Mouse (Mus musculus) hindbrain, embryonic 12.5 days (tissue): ENCODE measurements around the gene Olfr1434. TPM values are rescaled to one million over a fixed set of nuclear protein-coding genes. Genes with fewer than 3 reads are reported as not detected.
"Not testable (repeated sequence)": the region's sequence is repeated elsewhere in the genome, so short reads cannot be mapped to it uniquely, and the experiment has no call there.

ENCODE experiments used
- ATAC-seq: fragments of 200-750 bp; cut with Nextera tagmentation; 2 replicates; pipeline ENCODE4 v1.8.0; 2017; ENCODE audit warnings: moderate TSS enrichment; ENCODE audit not compliant: low FRiP score
- H3K27ac ChIP-seq: fragments of 300-500 bp; sonication (generic); 2 replicates; pipeline ENCODE4 v1.5.1; 2016; ENCODE audit warnings: mild to moderate bottlenecking
- H3K27me3 ChIP-seq: fragments of 300-500 bp; sonication (generic); 2 replicates; pipeline ENCODE4 v1.6.1; 2016; ENCODE audit warnings: mild to moderate bottlenecking
- H3K36me3 ChIP-seq: fragments of 300-500 bp; sonication (generic); 2 replicates; pipeline ENCODE4 v1.6.1; 2016; ENCODE audit warnings: mild to moderate bottlenecking
- H3K4me1 ChIP-seq: fragments of 300-500 bp; sonication (generic); 2 replicates; pipeline ENCODE4 v1.6.1; 2016
- H3K4me2 ChIP-seq: fragments of 300-500 bp; sonication (generic); replicated peaks from 2 replicates; pipeline ENCODE4 v1.6.1; 2016; ENCODE audit warnings: mild to moderate bottlenecking
- H3K4me3 ChIP-seq: fragments of 300-500 bp; sonication (generic); 2 replicates; pipeline ENCODE4 v1.5.1; 2016; ENCODE audit warnings: mild to moderate bottlenecking
- H3K9ac ChIP-seq: fragments of 300-500 bp; sonication (generic); 2 replicates; pipeline ENCODE4 v1.6.1; 2016; ENCODE audit warnings: mild to moderate bottlenecking, moderate library complexity
- H3K9me3 ChIP-seq: fragments of 300-500 bp; sonication (generic); replicated peaks from 2 replicates; pipeline ENCODE4 v1.6.1; 2016; ENCODE audit warnings: mild to moderate bottlenecking
- WGBS: fragments of 180-500 bp; shearing (Covaris S2); methylation state at CpG from one replicate; pipeline ENCODE4 v1.1.7; 2016; 5-methylcytosine and 5-hydroxymethylcytosine counted together
- polyA plus RNA-seq: library from polyadenylated mRNA; unstranded; fragments of >200 nt; fragmentation: Nextera tagmentation; extraction: Ambion mirVana; gene quantifications from 2 replicates; pipeline ENCODE4 v1.2.1, GENCODE M21; 2016

Olfr1434 gene
- polyA plus RNA-seq = not detected in 2 replicates

DNA sequence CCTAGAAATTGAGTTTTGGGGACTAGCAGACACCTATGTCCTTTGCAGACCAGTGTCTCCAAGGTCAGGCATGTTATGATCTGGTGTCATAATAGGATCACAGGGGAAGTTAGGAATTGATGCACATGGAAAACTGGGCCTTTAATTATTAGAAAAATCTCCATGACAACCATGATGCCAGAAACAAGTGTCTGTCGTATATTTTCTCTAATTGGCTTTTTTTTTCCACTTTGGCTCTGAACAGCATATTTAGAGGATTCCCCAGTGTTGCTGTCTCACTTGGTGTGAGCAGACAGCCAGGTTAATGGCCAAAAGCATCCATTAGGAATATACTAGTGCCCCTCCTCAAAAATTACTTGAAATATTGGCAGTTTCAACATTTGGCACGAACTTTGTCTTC, at the start of gene Olfr1434:
TSS of gene Olfr1434 (plus strand) at position 301 of the 400 bp plus-strand sequence.
- Histone ChIP-seq H3K9me3 (no peaks in the 10 kb centered on the region), H3K9ac (no peak within 1 kb of the TSS), H3K27ac (no peak within 1 kb of the TSS), H3K4me1 (no peaks in the 10 kb centered on the region), H3K36me3 (no peaks in the 10 kb centered on the region), H3K4me2 (no peak within 1 kb of the TSS), H3K27me3 (no peaks in the 10 kb centered on the region), H3K4me3 (no peak within 1 kb of the TSS)
- 72% methylated on average over 2 of the region's 2 CpGs for WGBS
- no peak for ATAC-seq

DNA sequence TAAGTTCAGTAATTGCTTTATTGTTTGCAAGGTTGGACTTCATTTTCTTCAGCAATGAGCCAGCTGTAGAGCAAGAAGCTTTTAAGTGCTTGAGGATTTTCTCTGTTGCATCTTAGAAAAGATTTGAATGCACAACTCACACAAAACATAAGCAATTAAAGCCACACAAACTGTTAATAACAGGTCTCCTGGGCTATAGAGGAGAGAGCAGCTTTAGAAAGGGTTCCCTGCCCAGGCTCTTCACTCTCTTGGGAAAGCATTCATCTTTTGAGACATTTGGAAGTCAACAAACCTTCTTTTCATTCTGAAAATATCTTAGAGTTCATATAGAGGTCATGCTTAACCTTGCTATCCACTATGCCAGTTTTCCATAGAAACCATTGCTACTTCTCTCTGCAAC, 47.2 kb upstream of the Olfr1434 start, which contains the start of gene Olfr1432:
TSS of gene Olfr1432 (minus strand) at position 101 of the 400 bp plus-strand sequence.
- H3K27ac ChIP-seq, H3K9ac ChIP-seq, H3K36me3 ChIP-seq, ATAC-seq, H3K4me1 ChIP-seq, H3K4me3 ChIP-seq, H3K27me3 ChIP-seq, H3K9me3 ChIP-seq, H3K4me2 ChIP-seq: not testable (repeated sequence)

DNA sequence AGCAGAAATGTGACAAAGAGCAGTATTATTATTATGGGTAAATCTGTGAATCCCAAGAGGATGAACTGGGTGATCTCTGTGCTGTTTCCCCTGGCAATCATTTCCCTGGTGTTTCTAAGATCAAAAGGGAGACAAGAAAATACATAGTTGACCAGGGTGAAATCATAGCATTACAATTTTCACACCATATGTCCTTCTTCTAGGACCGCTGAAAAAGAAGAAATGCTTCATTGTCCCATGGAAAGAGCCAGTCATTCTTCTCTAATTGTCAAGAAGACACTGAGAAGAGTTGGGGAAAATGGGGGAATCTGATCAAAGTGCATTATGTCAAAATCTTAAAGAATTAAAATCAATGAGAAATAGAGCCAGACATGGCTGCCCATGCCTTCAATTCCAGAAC, 38.1 kb upstream of the Olfr1434 start, which contains the start of gene Olfr262:
TSS of gene Olfr262 (minus strand) at position 101 of the 400 bp plus-strand sequence.
- Histone ChIP-seq H3K4me2 (no peak within 1 kb of the TSS), H3K9ac (no peak within 1 kb of the TSS), H3K4me3 (no peak within 1 kb of the TSS), H3K9me3 (no peaks in the 10 kb centered on the region), H3K4me1 (no peaks in the 10 kb centered on the region), H3K27me3 (no peaks in the 10 kb centered on the region), H3K36me3 (no peaks in the 10 kb centered on the region), H3K27ac (no peak within 1 kb of the TSS)
- 82% methylated on average over 1 of the region's 1 CpGs for WGBS
- no peak for ATAC-seq

DNA sequence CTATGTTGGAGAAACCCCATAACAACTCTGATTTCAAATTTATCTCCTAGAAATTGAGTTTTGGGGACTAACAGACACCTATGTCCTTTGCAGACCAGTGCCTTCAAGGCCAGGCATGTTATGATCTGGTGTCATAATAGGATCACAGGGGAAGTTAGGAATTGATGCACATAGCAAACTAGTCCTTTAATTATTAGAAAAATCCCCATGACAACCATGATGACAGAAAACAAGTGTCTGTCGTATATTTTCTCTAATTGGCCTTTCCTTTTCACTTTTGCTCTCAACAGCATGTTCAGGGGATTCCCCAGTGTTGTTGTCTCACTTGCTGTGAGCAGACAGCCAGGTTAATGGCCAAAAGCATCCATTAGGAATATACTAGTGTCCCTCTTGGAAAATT, 18.9 kb upstream of the Olfr1434 start, which contains the start of gene Olfr235:
TSS of gene Olfr235 (plus strand) at position 301 of the 400 bp plus-strand sequence.
- Histone ChIP-seq H3K4me1 (no peaks in the 10 kb centered on the region), H3K9me3 (no peaks in the 10 kb centered on the region), H3K4me2 (no peak within 1 kb of the TSS), H3K27me3 (no peaks in the 10 kb centered on the region), H3K36me3 (no peaks in the 10 kb centered on the region), H3K27ac (no peak within 1 kb of the TSS), H3K4me3 (no peak within 1 kb of the TSS), H3K9ac (no peak within 1 kb of the TSS)
- ATAC-seq = no peak
- 69% methylated on average over 1 of the region's 1 CpGs for WGBS

DNA sequence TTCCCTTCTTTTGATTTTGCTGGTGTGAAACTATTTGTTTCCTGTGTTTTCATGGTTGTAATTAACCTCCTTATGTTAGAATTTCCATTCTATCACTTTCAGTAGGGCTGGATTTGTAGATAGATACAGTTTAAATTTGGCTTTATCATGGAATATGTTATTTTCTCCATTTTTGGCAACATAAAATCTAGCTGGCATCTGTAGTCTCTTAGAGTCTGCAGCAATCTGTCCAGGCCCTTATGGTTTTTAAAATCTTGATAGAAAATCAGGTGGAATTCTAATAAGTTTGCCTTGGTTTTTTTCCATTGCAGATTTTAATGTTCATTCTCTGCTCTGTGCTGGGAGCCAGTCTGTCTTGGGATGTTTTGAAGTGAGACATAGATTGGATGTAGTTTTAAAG, 13.3 kb downstream of the Olfr1434 start:
- H3K9ac ChIP-seq = no peak overlapping the region
- ATAC-seq = no peak
- H3K9me3 ChIP-seq = no peaks in the 10 kb centered on the region
- H3K27me3 ChIP-seq = no peaks in the 10 kb centered on the region
- no peak overlapping the region for H3K4me3 ChIP-seq
- no peak overlapping the region for H3K4me2 ChIP-seq
- no peaks in the 10 kb centered on the region for H3K4me1 ChIP-seq
- H3K27ac ChIP-seq = no peak overlapping the region
- H3K36me3 ChIP-seq = no peaks in the 10 kb centered on the region

DNA sequence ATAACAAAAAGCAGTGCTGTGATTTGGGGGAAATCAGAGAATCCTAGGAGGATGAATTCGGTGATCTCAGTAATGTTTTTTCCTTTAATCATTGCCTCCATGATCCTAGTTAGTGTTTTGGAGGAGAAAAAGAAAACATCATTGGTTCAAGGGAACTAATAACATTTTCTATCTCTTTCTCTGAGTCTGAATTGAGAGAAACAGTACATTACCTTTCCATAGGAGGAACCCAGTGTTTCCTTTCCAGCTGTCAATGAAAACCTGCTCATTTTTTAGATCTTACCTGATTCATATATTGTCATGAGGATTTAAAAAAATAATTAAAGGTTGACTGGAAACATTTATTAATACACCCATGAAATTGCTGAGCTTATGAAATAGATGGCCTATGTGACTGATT, 19.4 kb downstream of the Olfr1434 start, which contains the start of gene Olfr1436:
TSS of gene Olfr1436 (minus strand) at position 101 of the 400 bp plus-strand sequence.
- 91% methylated on average over 1 of the region's 1 CpGs for WGBS
- not testable (repeated sequence) for H3K27ac ChIP-seq, H3K27me3 ChIP-seq, H3K9ac ChIP-seq, H3K36me3 ChIP-seq, H3K4me3 ChIP-seq, H3K4me1 ChIP-seq, ATAC-seq, H3K4me2 ChIP-seq, H3K9me3 ChIP-seq

DNA sequence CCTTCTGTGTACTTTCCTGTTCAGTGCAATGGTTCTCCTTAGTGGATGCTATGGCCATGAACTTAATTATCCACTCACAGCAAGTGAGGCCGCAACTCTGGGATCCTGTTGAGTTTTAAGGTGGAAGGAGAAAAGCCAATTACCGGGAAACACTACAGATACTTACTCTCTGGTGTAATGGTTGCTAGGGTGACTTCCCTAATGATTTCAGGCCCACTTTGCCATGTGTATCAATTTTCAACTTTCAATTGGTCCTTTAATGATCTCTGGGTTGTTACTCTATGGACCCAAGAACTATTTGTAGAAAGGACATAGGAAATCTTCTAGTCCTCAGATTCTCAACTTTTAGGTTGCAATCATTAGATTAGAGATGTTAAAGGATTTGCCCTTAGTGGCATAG, 45.3 kb downstream of the Olfr1434 start, which contains the start of gene Olfr1437:
TSS of gene Olfr1437 (minus strand) at position 101 of the 400 bp plus-strand sequence.
- ATAC-seq = no peak
- H3K4me3 ChIP-seq = no peak within 1 kb of the TSS
- H3K4me1 ChIP-seq = no peaks in the 10 kb centered on the region
- no peak within 1 kb of the TSS for H3K27ac ChIP-seq
- H3K9ac ChIP-seq = no peak within 1 kb of the TSS
- WGBS = 82% methylated on average over 2 of the region's 2 CpGs
- no peaks in the 10 kb centered on the region for H3K36me3 ChIP-seq
- no peaks in the 10 kb centered on the region for H3K27me3 ChIP-seq
- H3K9me3 ChIP-seq = no peaks in the 10 kb centered on the region
- H3K4me2 ChIP-seq = no peak within 1 kb of the TSS

Other genes with a start within 250 kb of the Olfr1434 start
- 0.04 TPM in 1 of 2 replicates, not detected in the other for gene Olfr1423, start 238.5 kb upstream of the Olfr1434 start, polyA plus RNA-seq
- gene Olfr1424, start 217.2 kb upstream of the Olfr1434 start, polyA plus RNA-seq = not detected in 2 replicates
- not detected in 2 replicates for gene Olfr1425, start 202.1 kb upstream of the Olfr1434 start, polyA plus RNA-seq
- not detected in 2 replicates for gene Olfr1426, start 187.8 kb upstream of the Olfr1434 start, polyA plus RNA-seq
- not detected in 2 replicates for gene Olfr1427, start 176.5 kb upstream of the Olfr1434 start, polyA plus RNA-seq
- not detected in 2 replicates for gene Olfr1428, start 164.0 kb upstream of the Olfr1434 start, polyA plus RNA-seq
- gene Olfr76, start 156.7 kb upstream of the Olfr1434 start, polyA plus RNA-seq = not detected in 2 replicates
- not detected in 2 replicates for gene Olfr1555-ps1, start 109.7 kb upstream of the Olfr1434 start, polyA plus RNA-seq
- not detected in 2 replicates for gene Olfr1431, start 79.2 kb upstream of the Olfr1434 start, polyA plus RNA-seq
- gene Olfr1432, start 47.3 kb upstream of the Olfr1434 start, polyA plus RNA-seq = not detected in 2 replicates
- gene Olfr262, start 38.2 kb upstream of the Olfr1434 start, polyA plus RNA-seq = not detected in 2 replicates
- gene Olfr235, start 18.8 kb upstream of the Olfr1434 start, polyA plus RNA-seq = not detected in 2 replicates
- gene Olfr1436, start 19.3 kb downstream of the Olfr1434 start, polyA plus RNA-seq = not detected in 2 replicates
- not detected in 2 replicates for gene Olfr1437, start 45.2 kb downstream of the Olfr1434 start, polyA plus RNA-seq
- gene Olfr1438-ps1, start 56.1 kb downstream of the Olfr1434 start, polyA plus RNA-seq = not detected in 2 replicates
- not detected in 2 replicates for gene Olfr1440, start 107.4 kb downstream of the Olfr1434 start, polyA plus RNA-seq
- not detected in 2 replicates for gene Olfr1441, start 137.6 kb downstream of the Olfr1434 start, polyA plus RNA-seq
- not detected in 2 replicates for gene Pfpl, start 148.1 kb downstream of the Olfr1434 start, polyA plus RNA-seq
- 0.70 and 0.75 TPM in 2 replicates for gene Mpeg1, start 180.9 kb downstream of the Olfr1434 start, polyA plus RNA-seq
- gene Dtx4, start 221.6 kb downstream of the Olfr1434 start, polyA plus RNA-seq = 56.7 and 58.6 TPM in 2 replicates